Mouse (Mus musculus) liver, adult 2 months (tissue): ENCODE measurements around the gene Cdkl3.

Source experiments
- CTCF ChIP-seq: fragments of 200-500 bp; IDR thresholded peaks from 2 replicates; pipeline ENCODE4 v1.5.1; 2011; ENCODE audit warnings: low read depth, low read length, control low read depth
- POLR2A ChIP-seq: fragments of 200-500 bp; IDR thresholded peaks from 2 replicates; pipeline ENCODE4 v1.6.1; 2011; ENCODE audit warnings: low read length, control low read depth; ENCODE audit not compliant: insufficient read depth; ENCODE audit errors: extremely low read depth

DNA sequence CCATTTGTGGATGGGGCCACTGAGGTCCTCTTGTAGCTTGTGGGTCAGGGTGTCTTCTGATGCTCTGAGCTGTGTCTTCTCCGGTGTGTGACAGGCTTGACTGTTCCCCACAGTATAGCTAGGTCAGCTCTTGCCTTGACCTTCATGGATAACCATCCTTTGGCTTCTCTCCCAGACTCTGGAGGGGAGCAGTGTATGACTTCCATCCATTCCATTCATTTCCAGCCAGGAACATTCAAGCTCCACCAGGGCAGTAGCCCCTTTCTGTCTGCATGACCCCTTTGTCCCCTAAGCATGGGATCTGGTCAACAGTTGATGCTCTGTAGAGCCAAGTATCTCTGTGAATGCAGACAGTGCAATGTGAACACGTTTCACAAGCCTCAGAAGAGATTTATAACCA lies 93.6 kb downstream of the Cdkl3 start:
- TF ChIP-seq CTCF = no peak
- TF ChIP-seq POLR2A = no peak
